Mouse (Mus musculus): Measurements from ENCODE around the gene Kcnj8. TPM values are rescaled to one million over a fixed set of nuclear protein-coding genes. Genes with fewer than 3 reads are reported as not detected.
A peak's percentile ranks its signal among the peaks of the same experiment; 100 is the strongest.

Gene Kcnj8
- total and polyA plus RNA-seq, 2 experiments from 2014 or later: 8.2 to 10.0 TPM

GRCm38 (mm10) chr6:142578831-142579230 is 7.4 kb upstream of the Kcnj8 start:
- H3K9ac ChIP-seq: no peak overlapping the region
- no peak for TF ChIP-seq CTCF (IDR thresholded peaks at IDR 0.05; ENCODE audit: low read depth)
- H3K4me2 ChIP-seq (ENCODE audit: low read depth): no peak overlapping the region
- no peak overlapping the region for H3K27ac ChIP-seq (ENCODE audit: low read depth, low read length)
- no peaks in the 10 kb centered on the region for H3K9me3 ChIP-seq (ENCODE audit: low read length)
- no peaks in the 10 kb centered on the region for H3K36me3 ChIP-seq (ENCODE audit: insufficient read depth)
- H3K4me3 ChIP-seq (ENCODE audit: low read depth, low read length): no peak overlapping the region
- no peaks in the 10 kb centered on the region for H3K4me1 ChIP-seq (ENCODE audit: insufficient read depth)
- DNase-seq (no peak), ATAC-seq (no peak)
- no peaks in the 10 kb centered on the region for H3K27me3 ChIP-seq (ENCODE audit: insufficient read depth, low read length)
- 76% methylated on average over 4 of the region's 4 CpGs for WGBS

GRCm38 (mm10) chr6:142577801-142578200 is 6.4 kb upstream of the Kcnj8 start:
- no peaks in the 10 kb centered on the region for H3K4me1 ChIP-seq (ENCODE audit: insufficient read depth)
- H3K36me3 ChIP-seq (ENCODE audit: insufficient read depth): no peaks in the 10 kb centered on the region
- 85% methylated on average over 6 of the region's 6 CpGs for WGBS

GRCm38 (mm10) chr6:142572876-142573275 is 1.5 kb upstream of the Kcnj8 start:
- no peak for ATAC-seq
- no peak for DNase-seq
- Histone ChIP-seq H3K4me1 (ENCODE audit: insufficient read depth) (peaks cover 5% of the 10 kb centered on the region; the same call in 1 of the 2 replicates), H3K27me3 (ENCODE audit: insufficient read depth, low read length) (peaks cover 41% of the 10 kb centered on the region), H3K4me2 (ENCODE audit: low read depth) (no peak overlapping the region), H3K9ac (no peak overlapping the region), H3K36me3 (ENCODE audit: insufficient read depth) (no peaks in the 10 kb centered on the region), H3K9me3 (ENCODE audit: low read length) (no peaks in the 10 kb centered on the region), H3K27ac (ENCODE audit: low read depth, low read length) (no peak overlapping the region), H3K4me3 (ENCODE audit: low read depth, low read length) (no peak overlapping the region)
- WGBS: 57% methylated on average over 6 of the region's 6 CpGs
- no peak for TF ChIP-seq CTCF (IDR thresholded peaks at IDR 0.05; ENCODE audit: low read depth)

More at GRCm38 (mm10) chr6:142577801-142578200, 6.4 kb upstream of the Kcnj8 start:
- H3K4me3 ChIP-seq (ENCODE audit: low read depth, low read length): no peak overlapping the region
- H3K27ac ChIP-seq (ENCODE audit: low read depth, low read length): no peak overlapping the region
- no peaks in the 10 kb centered on the region for H3K9me3 ChIP-seq (ENCODE audit: low read length)
- 0 out of 2 replicates have a peak, but pooled peaks cover 1% of the 10 kb centered on the region for H3K27me3 ChIP-seq (ENCODE audit: insufficient read depth, low read length)
- TF ChIP-seq CTCF (IDR thresholded peaks at IDR 0.05; ENCODE audit: low read depth): no peak
- no peak for ATAC-seq
- H3K9ac ChIP-seq: no peak overlapping the region
- no peak overlapping the region for H3K4me2 ChIP-seq (ENCODE audit: low read depth)
- no peak for DNase-seq

GRCm38 (mm10) chr6:142571629-142572360 is 381 bp upstream of the Kcnj8 start:
- Histone ChIP-seq H3K36me3 (ENCODE audit: insufficient read depth) (no peaks in the 10 kb centered on the region), H3K4me1 (ENCODE audit: insufficient read depth) (peaks cover 5% of the 10 kb centered on the region; the same call in 1 of the 2 replicates), H3K27me3 (ENCODE audit: insufficient read depth, low read length) (peaks cover 41% of the 10 kb centered on the region), H3K9ac (no peak overlapping the region), H3K27ac (ENCODE audit: low read depth, low read length) (no peak overlapping the region), H3K4me3 (ENCODE audit: low read depth, low read length) (peak overlapping the region; percentile 44), H3K4me2 (ENCODE audit: low read depth) (peak overlapping the region; percentile 95), H3K9me3 (ENCODE audit: low read length) (no peaks in the 10 kb centered on the region)
- TF ChIP-seq CTCF (IDR thresholded peaks at IDR 0.05; ENCODE audit: low read depth): no peak
- ATAC-seq (no peak), DNase-seq (peak; percentile 8)
- WGBS: 7% methylated on average over 21 of the region's 21 CpGs

- peaks cover 41% of the 10 kb centered on the region for H3K27me3 ChIP-seq (ENCODE audit: insufficient read depth, low read length)
- 6% methylated on average over 30 of the region's 30 CpGs for WGBS
- peak overlapping the region; percentile 95 for H3K4me2 ChIP-seq (ENCODE audit: low read depth)
- ATAC-seq: no peak
- no peak overlapping the region for H3K9ac ChIP-seq
- H3K9me3 ChIP-seq (ENCODE audit: low read length): no peaks in the 10 kb centered on the region
- DNase-seq: peak; percentile 37
- no peak overlapping the region for H3K27ac ChIP-seq (ENCODE audit: low read depth, low read length)
- no peak for TF ChIP-seq CTCF (IDR thresholded peaks at IDR 0.05; ENCODE audit: low read depth)
- peaks cover 5% of the 10 kb centered on the region; the same call in 1 of the 2 replicates for H3K4me1 ChIP-seq (ENCODE audit: insufficient read depth)
- H3K36me3 ChIP-seq (ENCODE audit: insufficient read depth): no peaks in the 10 kb centered on the region
- H3K4me3 ChIP-seq (ENCODE audit: low read depth, low read length): peak overlapping the region; percentile 44
These were observed 1.2 kb downstream of the Kcnj8 start for GRCm38 (mm10) chr6:142570046-142570770.

- H3K27me3 ChIP-seq (ENCODE audit: insufficient read depth, low read length): peaks cover 41% of the 10 kb centered on the region
- no peak for ATAC-seq
These were observed 2.6 kb downstream of the Kcnj8 start for GRCm38 (mm10) chr6:142568713-142569357.

More at GRCm38 (mm10) chr6:142568713-142569357, 2.6 kb downstream of the Kcnj8 start:
- 44% methylated on average over 7 of the region's 7 CpGs for WGBS
- no peak overlapping the region for H3K27ac ChIP-seq (ENCODE audit: low read depth, low read length)
- no peak for TF ChIP-seq CTCF (IDR thresholded peaks at IDR 0.05; ENCODE audit: low read depth)
- no peaks in the 10 kb centered on the region for H3K36me3 ChIP-seq (ENCODE audit: insufficient read depth)
- H3K9ac ChIP-seq: no peak overlapping the region
- H3K4me1 ChIP-seq (ENCODE audit: insufficient read depth): peaks cover 5% of the 10 kb centered on the region; the same call in 1 of the 2 replicates
- H3K4me3 ChIP-seq (ENCODE audit: low read depth, low read length): no peak overlapping the region
- no peaks in the 10 kb centered on the region for H3K9me3 ChIP-seq (ENCODE audit: low read length)
- H3K4me2 ChIP-seq (ENCODE audit: low read depth): no peak overlapping the region
- DNase-seq: no peak

Measured in forebrain, postnatal 0 days (tissue).